Mouse (Mus musculus): ENCODE measurements around the gene Olfr403.

DNA sequence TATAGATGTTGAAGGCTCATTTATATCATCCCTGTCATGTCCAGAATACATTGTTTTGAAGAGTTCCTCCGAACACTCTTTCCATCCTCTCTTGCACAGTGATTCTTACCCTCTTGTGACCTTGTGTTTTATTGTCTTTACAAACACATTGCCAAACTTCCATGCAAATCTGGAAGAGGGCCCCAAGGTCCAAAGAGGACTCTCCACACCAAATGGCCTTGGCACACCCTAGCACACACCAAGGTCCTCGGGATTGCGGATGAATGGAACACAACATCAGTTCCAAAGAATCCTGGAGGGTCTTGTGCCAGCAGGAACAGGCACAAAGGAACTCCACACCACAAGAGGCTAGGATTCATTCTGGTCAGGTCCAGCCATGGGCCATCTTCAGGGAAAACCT is 55.2 kb downstream of the Olfr403 start:
- TF ChIP-seq CTCF (IDR thresholded peaks at IDR 0.05; ENCODE audit: low read depth), result no peak
- TF ChIP-seq EP300 (IDR thresholded peaks at IDR 0.05; ENCODE audit: low read depth), result no peak
